Mouse (Mus musculus) lung, adult 2 months (tissue): Measurements from ENCODE around the gene Gal3st2b. TPM values are rescaled to one million over a fixed set of nuclear protein-coding genes. Genes with fewer than 3 reads are reported as not detected.

Source experiments
- polyA plus RNA-seq: library from polyadenylated mRNA; depleted of rRNA; stranded (reverse); fragments of >200 nt; gene quantifications from 2 replicates; pipeline ENCODE4 v1.2.3, GENCODE M21; 2012; rRNA removed

Gal3st2b gene
- polyA plus RNA-seq, 1 experiment, result not detected

Other genes starting within 250 kb of the Gal3st2b start
- gene Bok, start 232.7 kb upstream of the Gal3st2b start, polyA plus RNA-seq, result 32.5 and 41.7 TPM in 2 replicates
- 38.6 and 50.6 TPM in 2 replicates for gene Atg4b, start 166.8 kb upstream of the Gal3st2b start, polyA plus RNA-seq
- gene Thap4, start 163.4 kb upstream of the Gal3st2b start, polyA plus RNA-seq, result 28.5 and 29.3 TPM in 2 replicates
- 26.8 and 29.1 TPM in 2 replicates for gene Dtymk, start 116.4 kb upstream of the Gal3st2b start, polyA plus RNA-seq
- gene Ing5, start 114.3 kb upstream of the Gal3st2b start, polyA plus RNA-seq, result 7.1 and 10.1 TPM in 2 replicates
- gene D2hgdh, start 93.4 kb upstream of the Gal3st2b start, polyA plus RNA-seq, result 17.0 and 21.3 TPM in 2 replicates
- 0.62 and 0.67 TPM in 2 replicates for gene Gal3st2, start 57.0 kb upstream of the Gal3st2b start, polyA plus RNA-seq
- 0.03 TPM in 1 of 2 replicates, not detected in the other for gene Gal3st2c, start 72.2 kb downstream of the Gal3st2b start, polyA plus RNA-seq
- gene Neu4, start 102.1 kb downstream of the Gal3st2b start, polyA plus RNA-seq, result not detected in 2 replicates
- gene Pdcd1, start 134.2 kb downstream of the Gal3st2b start, polyA plus RNA-seq, result 0.07 and 0.16 TPM in 2 replicates